Mouse (Mus musculus) heart, embryonic 10.5 days (tissue): Measurements from ENCODE around the gene Pald1. TPM values are rescaled to one million over a fixed set of nuclear protein-coding genes. Genes with fewer than 3 reads are reported as not detected.

Experiments
- DNase-seq: peaks from one replicate; pipeline ENCODE4 v3.0.0-alpha.2; 2017; ENCODE audit warnings: low spot score
- H3K27ac ChIP-seq: fragments of 300-500 bp; sonication (generic); 2 replicates; pipeline ENCODE4 v1.5.1; 2016; ENCODE audit warnings: mild to moderate bottlenecking
- H3K27me3 ChIP-seq: fragments of 300-500 bp; sonication (generic); 2 replicates; pipeline ENCODE4 v1.6.1; 2016; ENCODE audit warnings: mild to moderate bottlenecking; ENCODE audit not compliant: poor library complexity, insufficient read depth, severe bottlenecking
- H3K36me3 ChIP-seq: fragments of 300-500 bp; sonication (generic); 2 replicates; pipeline ENCODE4 v1.6.1; 2016; ENCODE audit warnings: mild to moderate bottlenecking, moderate library complexity
- H3K4me1 ChIP-seq: fragments of 300-500 bp; sonication (generic); 2 replicates; pipeline ENCODE4 v1.6.1; 2016; ENCODE audit warnings: mild to moderate bottlenecking
- H3K4me3 ChIP-seq: fragments of 300-500 bp; sonication (generic); 2 replicates; pipeline ENCODE4 v1.5.1; 2016; ENCODE audit warnings: mild to moderate bottlenecking, moderate library complexity
- H3K9me3 ChIP-seq: fragments of 300-500 bp; sonication (generic); 2 replicates; pipeline ENCODE4 v1.6.1; 2016; ENCODE audit warnings: mild to moderate bottlenecking, moderate library complexity
- WGBS: fragments of 180-500 bp; shearing (Covaris S2); methylation state at CpG from one replicate; pipeline ENCODE4 v1.1.7; 2016; 5-methylcytosine and 5-hydroxymethylcytosine counted together
- polyA plus RNA-seq: library from polyadenylated mRNA; unstranded; fragments of >200 nt; fragmentation: Nextera tagmentation; extraction: Ambion mirVana; gene quantifications from 2 replicates; pipeline ENCODE4 v1.2.1, GENCODE M21; 2016

Pald1 gene
- polyA plus RNA-seq, 1 experiment from 2014 or later = 34.2 TPM

DNA sequence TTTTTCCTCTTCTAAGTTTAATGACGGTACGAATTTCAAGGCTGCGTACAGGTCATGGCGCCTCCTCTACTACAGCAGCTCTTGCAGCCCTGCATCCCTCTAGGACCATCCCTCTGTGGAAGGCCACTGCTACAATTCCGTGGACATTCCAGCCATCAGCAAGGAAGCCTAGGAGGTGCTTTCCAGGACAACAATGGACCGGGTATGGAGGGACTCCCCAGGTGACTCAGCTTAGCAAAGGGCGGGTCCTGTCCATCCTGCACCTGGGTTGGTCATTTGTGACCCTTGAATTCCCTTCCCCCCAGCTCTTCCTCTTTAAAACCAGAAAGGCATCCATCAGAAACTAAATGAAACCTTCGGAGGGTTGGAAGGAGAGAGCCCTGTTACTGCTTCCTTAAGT is 22.7 kb downstream of the Pald1 start:
- no peaks in the 10 kb centered on the region for H3K27me3 ChIP-seq
- no peak overlapping the region for H3K4me3 ChIP-seq
- 91% methylated on average over 8 of the region's 8 CpGs for WGBS
- H3K4me1 ChIP-seq = peaks cover 30% of the 10 kb centered on the region
- no peak overlapping the region for H3K27ac ChIP-seq
- no peak for DNase-seq
- peaks cover 32% of the 10 kb centered on the region for H3K36me3 ChIP-seq
- H3K9me3 ChIP-seq = no peaks in the 10 kb centered on the region

DNA sequence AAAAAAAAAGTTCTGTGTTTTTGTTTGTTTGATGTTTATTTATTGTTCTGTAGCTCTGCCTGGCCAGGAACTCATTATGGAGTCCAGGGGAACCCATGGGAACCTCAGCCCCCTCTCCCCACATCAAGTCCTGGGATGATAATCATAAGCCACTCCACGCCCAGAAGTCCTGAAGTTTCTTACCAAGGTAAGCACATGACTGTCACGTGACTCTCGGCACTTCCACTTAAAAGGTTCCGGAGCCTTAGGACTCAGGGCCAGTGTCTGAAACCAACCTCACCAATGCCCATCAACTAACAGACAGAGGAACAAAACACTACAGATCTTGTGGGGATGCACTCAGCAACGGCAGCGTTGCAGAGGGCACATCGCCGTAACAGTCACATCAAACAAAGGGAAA is 23.9 kb downstream of the Pald1 start:
- peaks cover 37% of the 10 kb centered on the region for H3K36me3 ChIP-seq
- H3K4me3 ChIP-seq = no peak overlapping the region
- WGBS = 83% methylated on average over 8 of the region's 8 CpGs
- no peaks in the 10 kb centered on the region for H3K27me3 ChIP-seq
- DNase-seq = no peak
- H3K4me1 ChIP-seq = peaks cover 27% of the 10 kb centered on the region
- no peaks in the 10 kb centered on the region for H3K9me3 ChIP-seq
- no peak overlapping the region for H3K27ac ChIP-seq

DNA sequence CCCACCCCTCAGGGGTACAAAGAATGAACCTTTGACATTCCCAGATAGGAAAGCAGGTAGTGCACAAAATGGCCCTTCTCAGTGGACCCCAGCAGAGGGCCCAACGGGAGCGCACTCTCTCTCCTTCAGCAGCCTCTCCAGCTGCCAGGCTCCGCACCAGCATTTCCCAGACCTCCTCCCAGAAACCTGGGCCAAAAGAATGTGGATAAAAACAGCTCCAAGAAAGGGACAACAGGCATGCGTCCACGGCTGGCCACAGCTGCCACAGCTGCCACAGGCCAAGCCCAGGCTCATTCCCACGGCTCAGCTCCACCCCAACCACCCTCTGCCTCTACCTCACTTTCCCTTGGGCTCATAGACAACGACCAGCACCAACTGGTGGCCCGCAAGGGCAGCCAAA is 25.7 kb downstream of the Pald1 start:
- Histone ChIP-seq H3K36me3 (peaks cover 45% of the 10 kb centered on the region), H3K9me3 (no peaks in the 10 kb centered on the region), H3K4me1 (peaks cover 24% of the 10 kb centered on the region), H3K4me3 (no peak overlapping the region), H3K27me3 (no peaks in the 10 kb centered on the region), H3K27ac (0 out of 2 replicates have a peak overlapping the region, but pooled peaks have one; percentile 9)
- DNase-seq = no peak
- WGBS = 47% methylated on average over 8 of the region's 8 CpGs

DNA sequence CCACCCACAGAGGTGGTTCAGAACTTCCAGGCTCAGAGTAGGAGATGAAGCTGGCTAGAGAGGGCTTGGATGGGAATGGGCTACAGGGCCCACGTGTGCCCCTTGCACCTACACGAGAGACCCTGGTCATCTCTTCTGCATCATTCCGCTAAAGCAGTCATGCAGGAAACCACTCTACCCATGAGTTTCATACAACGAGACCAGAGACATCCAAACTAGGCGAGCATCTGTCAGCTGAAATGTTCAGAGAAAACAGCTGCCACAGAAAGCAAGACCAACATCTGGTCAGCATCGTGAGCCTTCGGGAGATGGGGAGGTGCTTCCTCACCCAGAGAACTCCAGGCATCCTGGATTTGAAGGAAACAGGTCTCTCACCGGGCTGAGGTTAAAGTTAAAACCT is 26.8 kb downstream of the Pald1 start:
- no peaks in the 10 kb centered on the region for H3K27me3 ChIP-seq
- peaks cover 21% of the 10 kb centered on the region for H3K4me1 ChIP-seq
- peaks cover 53% of the 10 kb centered on the region for H3K36me3 ChIP-seq
- no peak for DNase-seq
- no peak overlapping the region for H3K27ac ChIP-seq
- H3K9me3 ChIP-seq = no peaks in the 10 kb centered on the region
- 91% methylated on average over 8 of the region's 8 CpGs for WGBS
- H3K4me3 ChIP-seq = no peak overlapping the region

DNA sequence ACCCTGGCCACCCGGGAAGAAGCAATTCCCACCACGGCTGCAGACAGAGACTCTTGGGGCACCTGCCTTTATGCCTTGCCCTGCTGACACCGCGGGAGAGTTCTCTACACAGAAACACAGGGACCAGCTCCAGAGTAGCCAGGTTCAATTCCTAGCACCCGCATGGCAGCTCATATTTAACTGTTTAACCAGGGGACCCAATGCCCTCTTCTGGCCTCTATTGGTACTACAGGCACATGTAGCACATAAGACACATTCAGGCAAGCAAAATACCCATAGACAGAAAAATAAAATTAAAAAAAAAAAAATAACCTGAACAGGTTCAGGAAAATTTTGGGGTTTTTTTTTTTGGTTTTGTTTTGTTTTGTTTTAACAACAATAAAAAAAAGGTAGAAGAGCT is 27.2 kb downstream of the Pald1 start:
- no peak overlapping the region for H3K27ac ChIP-seq
- peaks cover 54% of the 10 kb centered on the region for H3K36me3 ChIP-seq
- no peak for DNase-seq
- H3K9me3 ChIP-seq = no peaks in the 10 kb centered on the region
- WGBS = 88% methylated on average over 5 of the region's 5 CpGs
- 0 out of 2 replicates have a peak, but pooled peaks cover 1% of the 10 kb centered on the region for H3K27me3 ChIP-seq
- H3K4me3 ChIP-seq = no peak overlapping the region
- peaks cover 21% of the 10 kb centered on the region for H3K4me1 ChIP-seq

DNA sequence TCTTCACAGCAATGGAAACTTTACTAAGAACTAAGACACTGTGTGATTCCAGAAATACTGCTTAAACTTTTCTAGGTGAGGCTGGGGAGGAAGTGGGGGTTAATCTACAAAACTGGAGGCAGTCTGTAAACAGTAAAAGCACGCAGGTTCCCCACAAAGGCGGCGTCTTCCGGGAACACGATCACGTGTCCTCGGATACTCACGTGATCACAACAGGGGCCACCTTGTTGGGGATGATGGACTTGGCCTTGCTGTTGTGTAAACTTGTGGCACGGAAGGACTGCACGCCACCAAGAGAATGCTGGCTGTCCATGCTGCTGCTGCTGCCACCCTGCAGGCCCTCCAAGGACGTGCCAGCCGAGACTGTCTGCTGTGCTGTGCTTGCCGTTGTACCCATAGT is 27.7 kb downstream of the Pald1 start:
- H3K36me3 ChIP-seq = peaks cover 54% of the 10 kb centered on the region

DNA sequence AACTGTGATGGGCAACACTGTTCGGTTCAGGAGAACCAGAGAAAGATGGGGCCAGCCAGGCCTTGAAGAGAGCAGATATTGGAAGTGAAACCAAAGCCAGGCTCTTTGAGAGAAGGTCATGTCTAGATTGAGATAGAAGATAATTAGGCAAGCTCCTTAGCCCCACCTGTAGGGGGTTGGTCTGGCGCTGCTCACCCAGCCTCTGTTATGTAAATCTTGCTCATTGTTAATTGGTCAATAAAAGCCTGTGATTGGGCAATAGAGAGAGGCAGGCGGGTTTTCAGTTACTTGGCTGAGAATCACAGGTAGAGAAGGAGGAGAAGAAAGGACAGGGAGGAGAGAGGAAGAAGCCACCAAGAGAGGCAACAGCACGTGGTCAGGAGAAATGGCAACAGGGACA is 32.1 kb downstream of the Pald1 start:
- peaks cover 9% of the 10 kb centered on the region for H3K9me3 ChIP-seq

More for the DNA sequence above, 27.7 kb downstream of the Pald1 start:
- peaks cover 21% of the 10 kb centered on the region for H3K4me1 ChIP-seq
- no peak overlapping the region for H3K27ac ChIP-seq
- no peak overlapping the region for H3K4me3 ChIP-seq
- no peak for DNase-seq
- WGBS = 95% methylated on average over 13 of the region's 13 CpGs
- no peaks in the 10 kb centered on the region for H3K9me3 ChIP-seq
- H3K27me3 ChIP-seq = peaks cover 6% of the 10 kb centered on the region; the same call in 1 of the 2 replicates

DNA sequence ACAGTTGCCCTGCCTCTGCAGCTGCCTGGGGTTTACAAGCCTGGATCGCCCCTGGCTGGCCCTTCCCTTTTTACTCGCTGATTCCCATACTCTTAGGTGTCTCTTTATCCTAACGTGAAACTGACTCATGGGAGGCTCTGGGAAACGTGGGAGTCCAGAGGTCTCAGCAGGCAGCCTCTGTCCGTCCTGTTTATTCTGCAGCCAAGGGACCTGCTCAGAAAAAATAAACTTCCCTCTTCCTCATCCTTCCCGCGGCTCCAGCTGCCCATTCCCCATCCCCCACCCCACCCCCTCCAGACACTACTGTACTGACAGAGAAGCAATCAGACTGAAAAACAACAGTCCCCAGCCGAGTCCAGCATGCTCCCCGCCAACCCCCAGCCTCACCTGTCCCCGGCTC is 37.0 kb downstream of the Pald1 start:
- H3K4me1 ChIP-seq = peaks cover 46% of the 10 kb centered on the region
- 11% methylated on average over 10 of the region's 10 CpGs for WGBS
- peaks cover 75% of the 10 kb centered on the region for H3K36me3 ChIP-seq
- H3K9me3 ChIP-seq = peaks cover 12% of the 10 kb centered on the region
- H3K27me3 ChIP-seq = peaks cover 71% of the 10 kb centered on the region
- peak overlapping the region; percentile 24 for H3K4me3 ChIP-seq
- peak overlapping the region; percentile 59 for H3K27ac ChIP-seq
- DNase-seq = no peak

More for the DNA sequence above, 32.1 kb downstream of the Pald1 start:
- Histone ChIP-seq H3K4me1 (peaks cover 24% of the 10 kb centered on the region), H3K4me3 (no peak overlapping the region), H3K27ac (no peak overlapping the region), H3K36me3 (peaks cover 86% of the 10 kb centered on the region), H3K27me3 (peaks cover 48% of the 10 kb centered on the region)
- no peak for DNase-seq
- WGBS = 82% methylated on average over 4 of the region's 4 CpGs

DNA sequence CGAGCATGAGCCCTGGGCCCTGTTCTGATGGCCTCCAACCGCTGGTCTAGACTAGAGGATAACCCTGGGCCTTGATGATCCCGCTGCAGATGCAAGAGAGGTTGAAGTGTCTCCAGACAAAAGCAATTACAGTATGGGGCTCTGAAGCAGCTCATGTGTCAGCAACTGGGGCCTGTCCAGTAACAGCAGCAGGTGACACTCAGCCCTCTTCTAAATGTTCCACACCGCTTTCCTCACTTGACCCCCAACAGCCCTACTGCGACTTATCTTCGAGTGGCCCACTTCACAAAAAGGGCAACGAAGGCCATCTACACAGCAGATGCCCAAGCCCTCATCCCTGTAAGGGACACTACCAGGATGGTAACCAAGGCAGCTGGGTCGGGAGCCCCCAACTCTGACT is 38.2 kb downstream of the Pald1 start:
- Histone ChIP-seq H3K4me1 (peaks cover 52% of the 10 kb centered on the region), H3K4me3 (no peak overlapping the region), H3K27me3 (peaks cover 61% of the 10 kb centered on the region), H3K36me3 (peaks cover 72% of the 10 kb centered on the region), H3K9me3 (peaks cover 12% of the 10 kb centered on the region), H3K27ac (no peak overlapping the region)
- peak; percentile 85 for DNase-seq
- WGBS = 37% methylated on average over 8 of the region's 8 CpGs

DNA sequence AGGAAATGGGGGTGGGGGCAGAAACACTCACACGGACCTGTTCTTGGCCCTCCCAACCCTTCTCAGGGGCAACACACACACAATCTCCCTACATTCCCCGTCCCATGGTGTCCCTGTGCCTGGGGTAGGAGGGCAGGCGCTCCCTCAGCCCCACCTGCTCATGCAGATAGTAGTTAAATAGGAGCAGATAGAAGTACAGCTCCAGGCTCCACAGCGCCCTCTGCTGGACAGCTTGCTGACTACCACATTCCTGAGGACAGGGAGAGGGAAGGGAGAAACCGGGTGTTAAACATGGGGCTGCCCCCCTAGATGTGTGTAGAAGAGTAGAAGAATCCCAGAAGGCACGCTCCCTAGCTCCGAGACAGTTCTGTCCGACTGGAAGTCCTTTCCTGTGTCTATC is 39.4 kb downstream of the Pald1 start:
- Histone ChIP-seq H3K36me3 (peaks cover 64% of the 10 kb centered on the region), H3K9me3 (0 out of 2 replicates have a peak, but pooled peaks cover 4% of the 10 kb centered on the region), H3K27ac (no peak overlapping the region), H3K4me3 (no peak overlapping the region), H3K27me3 (peaks cover 49% of the 10 kb centered on the region), H3K4me1 (peaks cover 52% of the 10 kb centered on the region)
- 59% methylated on average over 8 of the region's 8 CpGs for WGBS
- DNase-seq = no peak

DNA sequence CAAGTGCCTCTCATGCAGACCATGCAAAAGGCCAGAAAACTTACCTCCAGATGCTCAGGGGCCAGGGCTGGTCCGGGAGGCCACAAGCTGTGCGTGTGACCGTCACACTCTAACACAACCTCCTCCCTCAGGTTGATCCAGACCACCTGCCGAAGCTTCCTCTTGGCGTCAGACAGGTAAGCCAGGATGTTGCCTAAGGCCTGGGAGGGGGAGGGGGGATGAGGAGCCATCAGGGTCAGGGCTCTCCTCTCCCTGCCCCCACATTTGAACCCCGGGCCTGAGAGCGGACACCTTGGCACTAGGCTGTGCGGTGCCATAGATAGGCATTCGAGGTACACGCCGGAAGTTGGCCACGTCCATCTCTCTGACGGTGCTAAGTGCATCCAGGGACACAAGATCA is 40.6 kb downstream of the Pald1 start:
- no peak overlapping the region for H3K4me3 ChIP-seq
- H3K27ac ChIP-seq = no peak overlapping the region
- peaks cover 58% of the 10 kb centered on the region for H3K36me3 ChIP-seq
- DNase-seq = no peak
- 0 out of 2 replicates have a peak, but pooled peaks cover 3% of the 10 kb centered on the region for H3K9me3 ChIP-seq
- H3K27me3 ChIP-seq = peaks cover 37% of the 10 kb centered on the region
- peaks cover 43% of the 10 kb centered on the region for H3K4me1 ChIP-seq
- WGBS = 89% methylated on average over 13 of the region's 13 CpGs

DNA sequence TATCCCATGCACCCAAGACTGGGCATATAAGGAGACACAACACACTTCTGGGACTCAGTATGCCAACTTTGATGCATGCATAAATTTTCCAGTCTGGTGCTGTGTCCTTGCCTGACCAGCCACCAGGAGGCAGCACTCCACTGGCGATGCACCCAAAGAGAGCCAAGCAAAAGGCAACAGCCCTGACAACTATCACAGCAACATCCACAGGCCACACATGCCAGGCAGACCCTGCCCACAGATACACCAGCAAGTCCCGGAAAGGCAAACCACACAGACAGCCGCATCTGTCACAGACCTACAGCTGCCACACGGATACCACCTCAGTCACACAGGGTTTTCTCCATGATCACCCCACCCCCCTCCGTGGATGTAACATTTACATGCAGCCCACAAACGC is 41.8 kb downstream of the Pald1 start:
- Histone ChIP-seq H3K27me3 (peaks cover 30% of the 10 kb centered on the region), H3K27ac (no peak overlapping the region), H3K36me3 (peaks cover 60% of the 10 kb centered on the region), H3K4me3 (no peak overlapping the region), H3K9me3 (0 out of 2 replicates have a peak, but pooled peaks cover 3% of the 10 kb centered on the region), H3K4me1 (peaks cover 31% of the 10 kb centered on the region)
- DNase-seq = no peak
- 72% methylated on average over 6 of the region's 6 CpGs for WGBS

DNA sequence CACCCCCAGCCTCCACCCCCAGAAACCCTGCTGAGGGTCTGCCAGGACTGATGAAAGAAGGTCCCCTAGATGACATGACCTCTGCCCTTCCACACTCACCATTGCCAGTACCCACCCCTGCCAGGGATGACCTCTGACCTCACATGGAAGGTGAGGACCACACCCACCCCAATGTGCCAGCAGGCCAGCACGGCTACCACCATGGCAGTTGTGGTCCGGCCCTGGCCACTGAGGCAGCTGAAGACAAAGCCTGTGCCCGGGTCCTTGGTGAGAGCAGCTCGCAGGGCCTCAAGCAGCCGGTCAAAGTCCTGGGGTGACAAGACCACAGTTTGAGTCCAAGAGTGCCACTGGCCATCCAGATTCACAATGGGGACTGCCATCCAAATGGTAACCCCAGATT is 42.3 kb downstream of the Pald1 start:
- WGBS = 87% methylated on average over 5 of the region's 5 CpGs
- Histone ChIP-seq H3K27ac (no peak overlapping the region), H3K4me1 (peaks cover 26% of the 10 kb centered on the region), H3K36me3 (peaks cover 60% of the 10 kb centered on the region), H3K27me3 (peaks cover 25% of the 10 kb centered on the region), H3K4me3 (no peak overlapping the region), H3K9me3 (0 out of 2 replicates have a peak, but pooled peaks cover 3% of the 10 kb centered on the region)
- DNase-seq = no peak

DNA sequence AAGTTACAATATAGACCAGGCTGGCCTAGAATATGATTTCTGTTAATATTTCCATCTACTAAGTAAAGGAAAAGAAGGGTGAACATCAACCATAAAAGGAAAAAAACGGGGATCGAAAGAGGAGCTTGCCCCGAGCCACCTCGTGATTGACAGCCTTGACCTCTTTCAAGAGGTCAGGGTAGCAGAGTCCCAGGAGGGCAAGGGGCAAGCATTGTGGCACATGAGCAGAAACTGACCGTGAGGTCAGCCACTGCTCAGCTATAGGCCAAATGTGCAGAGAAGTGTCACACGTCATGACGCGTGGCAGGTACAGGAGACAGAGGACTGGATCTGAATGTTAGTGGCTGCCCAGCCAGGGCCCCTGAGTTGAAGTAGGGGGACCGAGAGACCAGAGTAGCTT is 43.1 kb downstream of the Pald1 start:
- Histone ChIP-seq H3K4me3 (no peak overlapping the region), H3K4me1 (peaks cover 18% of the 10 kb centered on the region), H3K9me3 (0 out of 2 replicates have a peak, but pooled peaks cover 3% of the 10 kb centered on the region), H3K36me3 (peaks cover 58% of the 10 kb centered on the region), H3K27me3 (peaks cover 25% of the 10 kb centered on the region), H3K27ac (no peak overlapping the region)
- no peak for DNase-seq
- 74% methylated on average over 9 of the region's 9 CpGs for WGBS
